Mouse (Mus musculus) cerebellum, adult 9-11 months (tissue): ENCODE data around the gene Pitpnm1.

ENCODE experiments used
- DNase-seq: peaks from one replicate; pipeline ENCODE4 v3.0.0; 2022

The Pitpnm1 gene

DNA sequence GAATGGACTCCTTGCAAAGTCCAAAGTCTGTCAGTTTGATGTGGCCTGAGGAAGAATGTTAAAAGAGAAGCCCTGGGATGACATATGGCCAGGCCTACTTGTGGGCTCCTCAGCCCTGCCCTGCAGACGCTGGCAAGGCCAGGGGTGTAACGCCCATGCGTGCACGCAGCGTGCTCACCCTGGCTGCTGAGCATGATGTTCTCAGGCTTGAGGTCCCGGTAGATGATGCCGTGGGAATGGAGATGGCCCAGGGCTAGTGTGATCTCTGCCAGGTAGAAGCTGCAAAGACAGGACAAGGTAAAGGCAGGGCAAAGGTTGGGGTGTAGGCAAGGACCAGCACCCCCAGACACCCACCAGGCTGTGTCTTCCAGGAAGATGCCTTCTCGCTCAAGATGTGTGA, 59.3 kb downstream of the Pitpnm1 start:
- DNase-seq: peak; percentile 34

DNA sequence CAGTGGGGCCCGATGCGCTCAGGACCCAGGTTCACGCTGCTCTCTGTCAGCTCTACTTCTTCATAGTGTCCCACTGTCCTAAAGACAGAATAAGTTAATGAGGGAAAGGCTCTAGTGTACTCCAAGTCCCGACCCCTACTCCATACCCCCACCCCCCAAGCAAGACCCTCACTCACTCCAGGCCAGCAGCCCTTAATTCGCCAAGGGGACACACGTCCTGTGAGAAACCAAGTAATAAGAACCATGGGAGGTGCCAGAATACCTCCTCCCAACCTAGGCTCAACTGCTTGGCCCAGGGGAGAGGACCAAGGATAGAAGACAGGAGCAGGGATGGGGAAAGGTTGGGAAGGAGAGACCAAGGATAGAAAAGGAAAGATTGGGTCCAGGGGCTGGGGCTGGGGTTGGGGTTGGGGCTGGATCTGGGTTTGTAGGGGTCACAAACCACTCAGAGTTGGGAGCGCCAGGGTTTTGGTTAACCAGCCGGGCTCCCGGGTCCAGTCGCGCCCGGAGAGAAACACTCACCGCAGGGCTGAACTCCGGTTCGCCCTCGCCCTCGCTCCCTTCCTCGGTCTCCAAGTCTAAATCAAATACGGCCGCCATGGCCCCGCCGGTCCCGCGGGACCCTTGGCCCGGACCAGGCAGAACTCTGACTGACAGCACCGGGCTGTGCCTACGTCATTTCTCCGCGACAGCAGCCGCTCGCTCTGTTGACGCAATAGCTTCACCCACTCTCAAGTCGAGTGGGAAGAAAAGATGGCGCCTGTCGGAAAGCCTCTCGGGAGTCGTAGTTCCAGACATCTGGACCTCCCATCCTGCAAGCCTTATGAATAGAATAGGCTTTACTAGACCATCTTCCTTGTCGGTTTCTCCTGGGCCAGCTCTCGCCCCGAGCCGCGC, 63.1 kb downstream of the Pitpnm1 start, which contains the start of gene Rps6kb2:
Gene Rps6kb2, minus strand, starts transcription at position 709 of the 897 bp plus-strand sequence.
- DNase-seq: peak; percentile 97

DNA sequence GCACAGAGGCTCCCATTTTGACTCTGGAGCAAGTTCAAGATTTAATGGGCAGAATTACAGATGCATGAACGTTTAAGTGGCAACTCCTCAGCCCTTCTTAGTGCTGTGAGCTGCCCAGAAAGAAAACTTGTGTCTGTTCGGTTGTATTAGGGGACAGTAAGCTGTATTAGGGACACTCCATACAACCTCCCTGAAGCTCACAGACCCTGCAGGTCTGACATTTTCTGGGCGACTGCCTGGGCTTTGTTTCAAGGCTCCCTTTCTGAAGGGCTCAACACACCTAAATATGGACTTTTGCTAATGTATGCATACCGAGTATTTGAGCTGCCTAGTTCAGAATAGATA, 63.7 kb downstream of the Pitpnm1 start:
- DNase-seq: no peak
